Mouse (Mus musculus): Measurements from ENCODE around the gene Pacs1.
"Not testable (repeated sequence)": the region's sequence is repeated elsewhere in the genome, so short reads cannot be mapped to it uniquely, and the experiment has no call there.

Pacs1 gene

DNA sequence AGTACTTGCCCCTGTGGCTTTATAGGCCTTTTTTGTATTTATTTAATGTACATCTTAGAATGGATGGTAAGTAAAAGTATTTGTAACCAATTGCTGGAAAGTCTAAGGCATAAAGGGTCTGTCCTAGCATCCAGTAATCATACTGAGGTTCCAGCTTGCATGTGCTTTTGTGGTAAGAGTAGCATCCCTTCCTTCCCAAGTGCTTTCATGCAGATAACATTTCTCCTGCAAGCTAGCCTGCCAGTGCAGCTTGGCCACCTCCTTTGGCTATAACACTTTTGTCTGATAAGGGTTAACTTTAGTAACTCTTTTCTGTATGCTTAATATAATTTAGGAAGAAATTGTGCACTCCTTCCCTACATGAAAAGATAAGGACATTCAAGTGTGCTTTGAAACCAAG is 4.9 kb downstream of the Pacs1 start:
- in situ Hi-C loops (cut with MboI, MseI), result no loop called here

DNA sequence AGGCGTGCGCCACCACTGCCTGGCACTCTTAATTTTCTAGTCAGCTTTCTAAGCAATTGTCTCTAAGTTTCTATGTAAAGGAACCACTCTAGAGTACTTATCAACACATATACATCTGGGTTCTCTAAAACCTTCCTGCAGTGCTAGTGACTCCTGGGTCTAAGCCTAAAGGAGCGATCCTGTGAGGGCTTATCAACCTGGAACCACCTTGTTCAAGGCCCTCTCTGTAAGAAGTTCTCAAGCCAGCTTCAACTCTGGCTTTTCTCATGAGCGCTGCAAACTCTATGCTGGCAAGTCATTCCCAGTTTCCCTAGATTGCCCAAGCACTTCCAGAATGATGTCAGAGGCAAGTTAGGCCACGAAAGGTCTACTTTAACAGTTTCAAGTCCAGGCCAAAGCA is 5.9 kb downstream of the Pacs1 start:
- in situ Hi-C loops (cut with MboI, MseI), result no loop called here

DNA sequence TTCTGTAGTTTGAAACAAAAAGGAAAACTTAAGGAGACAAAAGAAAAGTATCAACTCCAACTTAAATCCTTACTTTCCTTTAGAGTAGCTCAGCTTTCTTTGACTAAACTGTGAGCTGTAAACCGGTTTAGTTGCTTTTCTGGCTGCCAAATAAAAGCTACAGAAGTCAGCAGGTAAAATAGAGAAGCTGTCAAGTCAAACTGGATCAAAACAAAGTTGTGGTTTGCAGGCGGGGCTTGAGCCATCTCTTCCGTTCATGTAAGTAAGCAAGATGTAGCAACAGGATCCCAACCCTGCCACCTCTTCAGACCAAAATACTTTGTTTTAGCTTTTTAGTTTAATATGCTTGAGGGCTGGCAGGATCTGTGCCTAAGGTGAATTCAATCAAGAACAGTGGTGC is 15.8 kb downstream of the Pacs1 start:
- in situ Hi-C loops (cut with MboI, MseI), result no loop called here

DNA sequence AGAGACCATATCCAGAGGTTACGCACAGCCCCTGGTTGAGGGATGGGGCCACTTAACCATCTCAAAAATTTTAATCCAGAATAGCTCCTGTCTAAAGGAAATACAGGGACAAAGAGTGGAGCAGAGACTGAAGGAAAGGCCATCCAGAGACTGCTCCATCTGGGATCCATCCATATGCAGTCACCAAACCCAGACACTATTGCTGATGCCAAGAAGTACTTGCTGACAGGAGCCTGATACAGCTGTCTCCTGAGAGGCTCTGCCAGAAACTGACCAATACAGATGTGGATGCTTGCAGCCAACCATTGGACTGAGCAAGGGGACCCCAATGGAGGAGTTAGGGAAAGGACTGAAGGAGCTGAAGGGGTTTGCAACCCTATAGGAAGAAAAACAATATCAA is 35.9 kb downstream of the Pacs1 start:
- in situ Hi-C loops (cut with MboI, MseI), result loop anchor here (5.0 kb wide), 1 partner anchor 90 kb away; no protein-coding TSS in a partner anchor

DNA sequence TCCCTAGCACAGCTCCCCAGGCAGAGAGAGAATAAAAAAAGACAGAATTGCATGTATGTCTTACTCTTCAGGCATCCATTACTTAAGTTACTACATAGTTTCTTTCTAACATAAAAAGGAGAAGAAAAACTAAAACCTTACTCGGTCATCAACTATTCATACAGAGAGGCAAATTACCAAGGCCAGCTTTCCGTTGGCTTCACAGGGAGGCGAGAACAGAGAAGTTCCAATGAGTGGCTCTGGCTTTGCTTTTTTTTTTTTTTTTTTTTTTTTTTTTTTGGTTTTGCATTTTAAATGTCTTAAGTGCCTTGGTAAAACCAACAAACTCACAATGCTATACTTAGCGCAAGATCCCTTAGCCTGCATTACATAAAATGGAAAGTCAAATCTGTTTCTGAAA is 40.2 kb downstream of the Pacs1 start:
- in situ Hi-C loops (cut with MboI, MseI), result no loop called here

DNA sequence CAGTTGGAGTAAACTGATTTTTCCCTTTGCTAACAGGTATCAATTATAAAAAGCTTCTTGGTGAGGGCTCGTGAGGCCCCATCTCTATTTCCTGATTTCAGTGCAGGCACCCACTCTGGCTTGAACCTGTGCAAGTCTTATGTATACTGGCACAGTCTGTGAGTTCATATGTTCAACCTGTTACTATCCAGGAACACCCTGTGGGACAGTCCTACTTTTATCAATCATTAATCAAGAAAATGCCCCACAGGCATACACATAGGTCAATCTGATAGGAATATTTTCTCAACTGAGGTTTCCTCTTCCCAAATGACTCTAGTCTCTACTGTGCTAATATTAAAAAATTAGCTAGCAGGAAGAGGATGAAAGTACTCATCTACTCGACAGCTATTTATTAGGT is 42.8 kb downstream of the Pacs1 start:
- in situ Hi-C loops (cut with MboI, MseI), result no loop called here

DNA sequence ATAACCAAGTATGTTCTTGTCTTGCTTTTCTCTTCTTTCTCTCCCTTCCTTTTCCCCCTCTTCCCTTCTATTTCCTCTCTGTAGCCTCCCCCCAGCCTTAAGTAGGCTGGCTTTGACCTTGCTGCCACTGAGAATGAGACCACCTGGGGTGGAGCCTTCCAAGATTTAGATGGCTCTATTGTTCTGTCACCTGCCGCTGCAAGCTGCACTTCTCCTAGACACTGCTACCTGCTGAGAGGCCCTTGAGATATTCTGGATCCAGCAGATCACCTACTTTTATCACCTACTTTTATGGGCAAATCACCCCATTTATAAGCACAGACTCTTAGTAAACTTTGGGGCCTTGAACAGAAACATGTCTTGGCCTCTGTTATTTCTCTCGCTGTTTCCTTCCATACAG is 48.3 kb downstream of the Pacs1 start:
- in situ Hi-C loops (cut with MboI, MseI), result no loop called here

DNA sequence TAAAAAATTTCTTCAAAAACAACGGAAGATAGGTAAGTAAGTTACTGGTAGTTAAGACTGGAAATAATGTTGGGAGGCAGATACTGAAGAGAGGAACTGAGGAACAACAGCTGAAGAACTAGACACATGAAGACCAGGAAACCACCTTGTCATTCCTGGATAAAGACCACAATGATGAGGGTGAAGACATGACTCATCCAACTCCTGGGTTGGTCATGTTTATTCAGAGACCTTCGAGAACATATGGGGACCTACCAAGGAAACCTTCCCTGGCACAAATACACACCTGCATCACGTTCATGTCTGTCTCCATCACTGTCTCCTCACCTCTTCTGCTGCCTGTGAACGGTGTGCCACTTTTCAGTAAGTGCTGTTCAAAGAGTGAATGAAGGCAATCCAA is 48.8 kb downstream of the Pacs1 start:
- in situ Hi-C loops (cut with MboI, MseI), result no loop called here

DNA sequence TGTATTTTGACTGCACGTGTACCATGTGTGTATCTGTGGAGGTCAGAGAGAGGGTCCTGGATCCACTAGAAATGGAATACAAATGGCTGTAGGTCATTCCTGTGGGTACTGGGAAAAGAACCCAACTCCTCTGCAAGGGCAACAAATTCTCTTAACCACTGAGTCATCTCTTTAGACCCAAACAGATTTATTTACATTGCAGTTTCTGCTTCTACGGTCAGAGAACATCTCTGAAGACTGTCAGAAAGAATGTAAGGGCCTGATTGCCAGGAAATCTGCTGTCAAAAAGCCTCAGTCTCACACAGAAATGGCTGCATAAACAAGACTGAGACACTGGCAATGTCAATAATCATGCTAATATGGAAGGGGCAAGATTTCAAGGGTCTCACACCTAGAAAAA is 51.0 kb downstream of the Pacs1 start:
- in situ Hi-C loops (cut with MboI, MseI), result no loop called here

DNA sequence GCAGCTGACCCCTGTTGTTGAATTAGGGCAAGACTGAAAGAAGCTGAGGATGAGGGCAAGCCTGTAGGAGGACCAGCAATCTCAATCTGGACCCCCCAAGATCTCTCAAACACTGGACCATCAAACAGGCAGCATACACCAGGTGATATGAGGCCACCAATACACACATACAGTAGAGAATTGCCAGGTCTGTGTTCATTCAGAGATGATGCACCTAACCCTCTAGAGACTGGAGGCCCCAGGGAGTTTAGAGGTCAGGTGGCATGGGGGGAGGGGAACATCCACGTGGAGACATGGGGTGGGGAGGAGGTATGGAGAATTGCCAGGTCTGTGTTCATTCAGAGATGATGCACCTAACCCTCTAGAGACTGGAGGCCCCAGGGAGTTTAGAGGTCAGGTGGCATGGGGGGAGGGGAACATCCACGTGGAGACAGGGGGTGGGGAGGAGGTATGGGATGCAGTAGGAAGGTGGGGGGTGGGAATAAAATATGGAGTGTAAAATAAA is 51.6 kb downstream of the Pacs1 start:
- in situ Hi-C loops (cut with MboI, MseI), result not testable (repeated sequence)

DNA sequence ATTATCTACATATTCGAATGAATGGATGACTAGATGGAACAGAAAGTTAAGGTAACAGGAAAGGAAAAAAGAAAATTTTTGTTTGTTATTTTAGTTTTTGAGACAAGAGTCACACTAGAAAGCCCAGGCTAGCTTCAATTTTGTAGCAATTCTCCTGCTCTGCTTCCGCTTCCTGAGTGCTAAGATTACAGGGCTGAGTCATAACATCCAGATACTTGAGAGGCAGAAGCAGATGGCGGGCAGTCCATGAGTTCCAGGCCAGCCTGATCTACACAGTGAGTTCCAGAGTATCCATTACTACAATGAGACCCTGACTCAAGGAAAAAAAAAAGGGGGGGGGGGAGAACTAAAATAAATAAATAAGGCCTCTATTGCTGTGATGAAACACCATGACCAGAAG is 52.5 kb downstream of the Pacs1 start:
- in situ Hi-C loops (cut with MboI, MseI), result no loop called here

DNA sequence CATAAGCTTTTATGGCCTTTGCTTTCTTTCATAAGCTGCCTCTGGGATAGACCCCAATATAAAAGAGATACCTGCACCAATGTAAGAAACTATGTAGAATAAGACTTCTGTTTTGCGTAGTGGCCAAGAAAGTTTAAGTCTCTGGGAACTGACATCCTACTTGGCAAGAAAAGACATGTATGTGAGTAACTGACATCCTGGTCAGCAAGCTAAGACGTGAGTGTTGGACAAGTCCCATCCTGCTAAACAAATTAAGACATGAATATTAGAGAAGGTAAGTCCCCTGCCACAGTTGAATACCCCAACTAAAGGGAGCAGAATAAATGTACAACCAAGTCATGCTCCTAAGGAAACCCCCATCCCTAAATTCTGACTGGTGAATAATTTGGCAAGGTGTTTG is 71.2 kb downstream of the Pacs1 start:
- in situ Hi-C loops (cut with MboI, MseI), result no loop called here

DNA sequence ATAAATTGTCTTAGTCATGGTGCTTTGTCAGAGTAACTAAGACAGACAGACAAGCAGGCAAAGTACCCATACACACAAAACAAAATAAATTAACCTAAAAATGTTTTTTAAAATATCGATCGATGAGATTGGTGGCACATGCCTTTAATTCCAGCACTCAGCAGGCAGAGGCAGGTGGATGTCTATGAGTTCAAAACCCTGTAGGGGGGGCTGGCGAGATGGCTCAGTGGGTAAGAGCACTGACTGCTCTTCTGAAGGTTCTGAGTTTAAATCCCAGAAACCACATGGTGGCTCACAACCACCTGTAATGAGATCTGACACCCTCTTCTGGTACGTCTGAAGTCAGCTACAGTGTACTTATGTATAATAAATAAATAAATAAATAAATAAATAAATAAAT is 72.3 kb downstream of the Pacs1 start:
- in situ Hi-C loops (cut with MboI, MseI), result not testable (repeated sequence)

DNA sequence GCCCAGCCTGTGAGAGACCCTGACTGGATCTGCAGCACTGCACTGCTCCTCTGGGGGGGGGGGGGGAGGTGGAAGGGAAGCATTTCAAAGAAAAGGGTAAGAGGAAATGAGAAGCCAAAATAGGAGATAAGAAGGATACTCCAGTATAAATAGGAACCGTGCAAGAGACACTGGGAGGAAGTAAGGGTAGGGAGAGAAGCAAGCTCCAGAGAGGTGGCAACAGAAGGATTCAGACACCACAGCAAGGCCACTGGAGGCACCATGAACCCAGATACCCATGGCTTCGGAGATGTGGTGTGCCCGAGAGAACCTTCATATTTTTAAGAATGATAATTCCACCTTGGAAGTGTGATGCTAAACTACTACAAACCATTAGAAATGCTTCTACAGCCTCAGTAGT is 74.4 kb downstream of the Pacs1 start:
- in situ Hi-C loops (cut with MboI, MseI), result no loop called here

DNA sequence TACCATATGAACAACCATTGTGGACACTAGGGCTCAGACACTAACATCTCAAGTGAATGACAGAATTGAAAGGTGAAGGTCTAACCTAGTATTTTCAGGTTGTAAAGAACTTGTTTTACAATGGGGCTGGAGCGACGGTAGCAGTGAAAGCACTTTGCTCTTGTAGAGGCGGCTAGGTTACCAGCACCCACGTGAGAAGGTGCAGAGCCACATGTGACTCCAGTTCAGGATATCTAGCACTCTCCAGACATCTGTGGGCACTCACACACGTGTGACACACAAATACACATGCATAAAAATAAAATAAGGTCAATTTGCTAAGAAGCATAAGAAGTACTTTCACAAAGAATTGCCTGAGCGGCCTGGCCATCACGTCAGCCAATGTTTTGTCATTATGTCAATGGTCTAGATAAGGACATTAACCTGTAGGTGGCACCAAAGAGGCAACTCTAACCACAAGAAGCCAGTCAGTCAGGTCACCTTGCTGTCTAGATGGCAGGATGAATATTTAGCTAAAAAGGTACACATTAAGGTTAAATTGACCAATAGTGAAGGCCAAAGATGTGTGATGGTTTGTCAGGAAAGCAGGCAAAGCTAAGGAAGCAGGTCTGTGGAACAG is 77.4 kb downstream of the Pacs1 start:
- in situ Hi-C loops (cut with MboI, MseI), result no loop called here

DNA sequence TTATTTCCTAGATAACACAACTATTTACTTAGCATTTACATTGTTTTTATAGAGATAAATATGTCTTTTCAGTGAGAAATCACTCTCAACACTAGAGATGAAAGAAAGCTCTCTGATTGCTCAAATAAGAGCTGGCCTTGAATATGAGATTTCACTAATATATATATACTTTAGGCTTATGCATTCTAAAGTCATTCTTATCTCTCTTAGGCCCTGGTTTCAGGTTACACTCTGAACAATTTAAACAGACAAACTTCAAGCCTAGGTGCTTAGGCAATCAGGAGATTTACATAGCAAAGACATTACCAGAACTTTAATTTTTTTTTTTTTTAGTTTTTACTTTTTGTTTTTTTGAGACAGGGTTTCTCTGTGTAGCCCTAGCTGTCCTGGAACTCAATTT is 80.5 kb downstream of the Pacs1 start:
- in situ Hi-C loops (cut with MboI, MseI), result no loop called here

DNA sequence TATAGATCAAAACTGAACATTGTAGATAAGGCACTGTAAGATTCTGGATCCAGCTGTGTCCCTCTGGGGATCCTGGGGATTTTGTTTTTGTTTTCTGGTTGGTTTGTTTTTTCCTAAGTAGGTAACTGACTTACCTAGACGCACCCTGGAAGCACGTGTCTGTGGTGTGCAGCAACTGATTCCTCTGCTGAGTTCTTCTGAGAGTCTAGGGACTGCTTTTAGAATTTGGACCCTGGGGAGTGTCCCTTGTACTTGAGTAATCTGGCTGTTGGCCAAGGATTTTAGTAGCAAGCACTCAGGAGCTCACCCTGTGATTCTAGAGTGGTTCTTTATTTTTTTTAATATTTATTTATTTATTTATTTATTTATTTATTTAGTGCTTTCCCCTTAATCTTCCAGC is 85.5 kb downstream of the Pacs1 start:
- in situ Hi-C loops (cut with MboI, MseI), result no loop called here

DNA sequence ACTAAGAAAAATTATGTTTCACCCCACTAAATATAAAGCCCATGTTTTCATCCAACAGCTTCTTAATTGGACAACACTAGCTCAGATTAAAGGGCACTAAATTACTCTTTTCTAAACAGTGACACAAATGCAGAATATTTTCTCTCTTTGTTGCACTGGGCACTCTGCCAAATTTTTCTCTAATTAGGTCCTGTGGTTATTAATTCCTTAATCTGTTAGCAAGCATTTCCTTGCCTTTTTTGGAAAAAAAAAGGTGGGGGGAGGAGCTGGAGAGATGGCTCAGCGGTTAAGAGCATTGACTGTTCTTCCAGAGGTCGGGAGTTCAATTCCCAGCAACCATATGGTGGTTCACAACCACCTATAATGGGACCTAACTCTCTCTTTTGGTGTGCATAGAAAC is 91.0 kb downstream of the Pacs1 start:
- in situ Hi-C loops (cut with MboI, MseI), result no loop called here

DNA sequence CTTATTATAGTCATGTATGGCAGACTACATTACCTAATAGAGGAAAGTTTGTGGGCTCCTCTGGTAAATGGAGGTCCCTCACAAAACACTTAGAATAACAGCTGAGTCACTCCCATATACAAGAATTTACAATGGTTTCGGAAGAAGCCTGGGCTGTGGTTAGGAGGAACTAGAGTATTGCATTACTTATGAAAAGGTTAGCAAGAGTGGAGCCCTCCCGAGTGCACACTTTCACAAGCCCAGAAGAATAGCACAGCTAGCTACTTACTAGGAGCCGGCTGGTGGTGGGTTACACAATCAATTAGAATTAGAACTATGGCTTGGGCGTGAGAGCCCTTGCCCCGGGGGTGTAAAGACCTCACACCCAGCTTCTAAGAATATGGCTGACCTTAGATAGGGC is 94.3 kb downstream of the Pacs1 start:
- in situ Hi-C loops (cut with MboI, MseI), result no loop called here

DNA sequence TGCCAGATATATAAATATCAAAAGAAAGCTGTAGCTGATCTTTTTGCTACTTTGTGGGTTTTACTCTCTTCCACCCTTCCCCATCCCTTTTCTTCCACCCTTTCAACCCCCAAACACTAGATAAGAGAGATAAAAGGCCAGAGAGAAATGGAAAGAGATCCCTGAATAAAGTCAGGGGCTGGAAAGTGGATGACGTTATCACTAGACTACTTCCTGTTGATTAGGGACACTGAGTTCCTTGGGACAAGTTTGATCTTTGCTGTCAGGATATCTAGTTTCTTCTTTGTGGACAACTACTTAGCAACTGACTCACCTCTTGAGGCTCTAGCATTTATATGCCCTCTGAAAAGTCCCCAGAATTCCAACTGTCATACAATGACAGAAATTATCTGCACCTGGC is 102.5 kb downstream of the Pacs1 start:
- in situ Hi-C loops (cut with MboI, MseI), result no loop called here

DNA sequence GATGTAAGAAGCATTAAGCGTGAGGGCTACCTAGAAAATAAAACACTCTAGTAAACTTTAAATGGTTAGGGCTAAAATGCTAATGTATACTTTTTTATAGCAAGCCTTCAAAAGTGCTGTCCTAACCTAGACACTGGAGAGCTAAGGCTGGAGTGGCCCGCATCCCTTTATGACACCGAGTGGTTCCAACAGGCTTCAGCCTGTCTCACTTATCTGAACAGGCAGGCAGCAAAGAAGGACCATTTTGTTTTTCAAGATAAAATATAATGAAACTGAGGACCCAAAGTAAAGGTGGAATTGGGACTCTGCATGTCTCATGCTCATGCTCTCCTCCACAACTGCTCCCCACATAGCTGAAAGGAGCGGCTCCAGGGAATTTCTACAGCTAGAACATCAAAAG is 105.4 kb downstream of the Pacs1 start:
- in situ Hi-C loops (cut with MboI, MseI), result no loop called here

DNA sequence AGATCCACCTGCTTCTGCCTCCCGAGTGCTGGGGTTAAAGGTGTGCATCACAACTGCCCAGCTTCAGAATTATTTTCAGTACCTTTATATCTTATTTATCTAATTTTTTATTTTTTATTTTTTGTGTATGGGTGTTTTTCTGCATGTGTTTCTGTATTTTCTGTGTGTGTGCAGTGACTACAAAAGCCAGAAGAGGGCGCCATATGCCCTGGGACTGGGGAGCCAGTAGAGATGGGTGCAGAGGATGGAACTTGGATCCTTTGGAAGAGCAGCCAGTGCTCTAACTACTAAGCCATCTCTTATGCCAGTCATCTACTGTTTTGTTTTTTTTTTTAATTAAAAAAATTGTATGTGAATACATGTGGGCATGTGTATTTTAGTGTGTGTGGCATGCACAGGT is 108.5 kb downstream of the Pacs1 start:
- in situ Hi-C loops (cut with MboI, MseI), result no loop called here

DNA sequence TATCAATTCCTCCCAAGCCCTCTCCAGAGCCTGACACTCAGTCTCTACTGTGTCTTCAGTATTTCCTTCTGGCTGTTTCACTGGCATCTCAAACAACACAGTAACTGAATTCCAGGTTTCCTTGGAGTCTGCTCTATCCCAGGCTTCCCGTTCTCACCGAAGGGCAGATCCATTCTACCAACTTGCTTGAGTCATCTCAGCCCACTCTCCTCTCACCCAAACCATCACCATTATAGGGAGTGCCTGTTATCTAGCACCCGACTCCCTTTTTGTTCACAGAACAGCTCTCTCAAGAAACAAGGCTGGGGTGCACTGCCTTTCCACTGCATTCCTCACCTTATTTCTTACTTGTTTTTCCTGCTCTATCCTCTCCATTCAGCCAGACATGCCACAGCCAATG is 111.0 kb downstream of the Pacs1 start:
- in situ Hi-C loops (cut with MboI, MseI), result no loop called here

DNA sequence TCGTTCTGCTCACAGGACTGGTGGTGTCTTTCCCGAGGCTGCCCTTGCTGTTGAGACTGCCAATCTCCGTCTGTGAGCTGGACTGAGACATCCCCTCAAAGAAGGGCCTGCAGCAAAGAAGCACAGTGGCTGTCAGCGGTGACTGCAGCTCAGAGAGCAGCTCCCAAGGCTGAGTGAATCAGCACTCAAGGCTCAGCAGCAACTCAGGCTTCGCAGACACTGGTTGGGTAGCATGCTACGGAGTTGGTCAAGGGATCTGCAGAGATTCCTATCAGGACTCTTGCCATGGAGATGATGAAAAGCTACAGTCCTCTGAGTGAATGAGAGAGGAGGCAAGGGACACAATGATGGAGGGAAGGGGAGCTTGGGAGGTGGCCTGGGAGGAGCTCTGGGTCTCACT is 120.7 kb downstream of the Pacs1 start:
- in situ Hi-C loops (cut with MboI, MseI), result no loop called here
